Mouse (Mus musculus): ENCODE data around the gene Hbb-bh1. TPM values are rescaled to one million over a fixed set of nuclear protein-coding genes. Genes with fewer than 3 reads are reported as not detected.
"Not testable (repeated sequence)": the region's sequence is repeated elsewhere in the genome, so short reads cannot be mapped to it uniquely, and the experiment has no call there.

Hbb-bh1 gene
- total RNA-seq (2022): not detected

- no peak for DNase-seq (ENCODE audit: low spot score in 2 of 2)
Observed at GRCm38 (mm10) chr7:103843034-103843433, at the start of gene Hbb-bh1. Gene Hbb-bh1, minus strand, starts transcription at chr7:103843164.

- no peak for DNase-seq (ENCODE audit: low spot score in 2 of 2)
Observed at GRCm38 (mm10) chr7:103886152-103886551, 43.2 kb upstream of the Hbb-bh1 start, which contains the start of gene Olfr66. Gene Olfr66, minus strand, starts transcription at chr7:103886252.

GRCm38 (mm10) chr7:103877093-103877492, 34.1 kb upstream of the Hbb-bh1 start:
- no peak for DNase-seq (ENCODE audit: low spot score in 2 of 2)

GRCm38 (mm10) chr7:103874451-103874850, 31.5 kb upstream of the Hbb-bh1 start:
- DNase-seq (ENCODE audit: low spot score in 2 of 2): no peak

- DNase-seq (ENCODE audit: low spot score in 2 of 2): no peak
Observed at GRCm38 (mm10) chr7:103873064-103873463, 30.1 kb upstream of the Hbb-bh1 start.

GRCm38 (mm10) chr7:103870667-103871066, 27.7 kb upstream of the Hbb-bh1 start:
- no peak for DNase-seq (ENCODE audit: low spot score in 2 of 2)

GRCm38 (mm10) chr7:103865716-103866115, 22.8 kb upstream of the Hbb-bh1 start:
- no peak for DNase-seq (ENCODE audit: low spot score in 2 of 2)

- DNase-seq (ENCODE audit: low spot score in 2 of 2): no peak
Observed at GRCm38 (mm10) chr7:103861531-103861930, 18.6 kb upstream of the Hbb-bh1 start.

- DNase-seq (ENCODE audit: low spot score in 2 of 2): no peak
Observed at GRCm38 (mm10) chr7:103860855-103861254, 17.9 kb upstream of the Hbb-bh1 start.

- DNase-seq (ENCODE audit: low spot score in 2 of 2): no peak
Observed at GRCm38 (mm10) chr7:103859076-103859475, 16.1 kb upstream of the Hbb-bh1 start.

- no peak for DNase-seq (ENCODE audit: low spot score in 2 of 2)
Observed at GRCm38 (mm10) chr7:103854669-103855068, 11.7 kb upstream of the Hbb-bh1 start.

GRCm38 (mm10) chr7:103853090-103853489, 10.1 kb upstream of the Hbb-bh1 start, which contains the start of gene Hbb-y:
Gene Hbb-y, minus strand, starts transcription at chr7:103853216.
- DNase-seq (ENCODE audit: low spot score in 2 of 2): no peak

- no peak for DNase-seq (ENCODE audit: low spot score in 2 of 2)
Observed at GRCm38 (mm10) chr7:103844525-103845325, 1.8 kb upstream of the Hbb-bh1 start.

- DNase-seq (ENCODE audit: low spot score in 2 of 2): no peak
Observed at GRCm38 (mm10) chr7:103840268-103840667, 2.7 kb downstream of the Hbb-bh1 start, which contains the start of gene Hbb-bh2. Gene Hbb-bh2, minus strand, starts transcription at chr7:103840520.

- DNase-seq (ENCODE audit: low spot score in 2 of 2): no peak
Observed at GRCm38 (mm10) chr7:103827808-103828207, 15.2 kb downstream of the Hbb-bh1 start, which contains the start of gene Hbb-bs. Gene Hbb-bs, minus strand, starts transcription at chr7:103828096.

GRCm38 (mm10) chr7:103827139-103827538, 15.8 kb downstream of the Hbb-bh1 start:
- not testable (repeated sequence) for DNase-seq (ENCODE audit: low spot score in 2 of 2)

- DNase-seq (ENCODE audit: low spot score in 2 of 2): no peak
Observed at GRCm38 (mm10) chr7:103826255-103826887, 16.6 kb downstream of the Hbb-bh1 start.

GRCm38 (mm10) chr7:103825536-103826254, 17.3 kb downstream of the Hbb-bh1 start:
- DNase-seq (ENCODE audit: low spot score in 2 of 2): no peak

- no peak for DNase-seq (ENCODE audit: low spot score in 2 of 2)
Observed at GRCm38 (mm10) chr7:103824597-103824996, 18.4 kb downstream of the Hbb-bh1 start.

GRCm38 (mm10) chr7:103815085-103815484, 27.9 kb downstream of the Hbb-bh1 start:
- not testable (repeated sequence) for DNase-seq (ENCODE audit: low spot score in 2 of 2)

- DNase-seq (ENCODE audit: low spot score in 2 of 2): no peak
Observed at GRCm38 (mm10) chr7:103813766-103814165, 29.2 kb downstream of the Hbb-bh1 start, which contains the start of gene Hbb-bt. Gene Hbb-bt, minus strand, starts transcription at chr7:103813996.

GRCm38 (mm10) chr7:103813152-103813551, 29.8 kb downstream of the Hbb-bh1 start:
- DNase-seq (ENCODE audit: low spot score in 2 of 2): not testable (repeated sequence)

Data from left cerebral cortex, adult 8-10 months (tissue).